Mouse (Mus musculus) megakaryocyte-erythroid progenitor cell, adult 5-6 weeks (primary cell): ENCODE results near the gene Hoxa9. TPM values are rescaled to one million over a fixed set of nuclear protein-coding genes. Genes with fewer than 3 reads are reported as not detected.

Experiments used
- ATAC-seq: replicated peaks from 2 replicates; pipeline ENCODE4 v1.8.0; 2016; ENCODE audit warnings: mild to moderate bottlenecking, inconsistent platforms; ENCODE audit not compliant: severe bottlenecking, poor library complexity, low FRiP score, low TSS enrichment
- total RNA-seq, 2 experiments: library from RNA; stranded (forward) in 1 of 2; stranded (reverse) in 1 of 2; fragments of 200-1000, 215-1000 nt in 1 of 2; fragments of >200 nt in 1 of 2; fragmentation: Nextera tagmentation in 1 of 2; gene quantifications; 2 replicates each; pipeline ENCODE4 v1.2.3; 2014 to 2017

Hoxa9 gene
- total RNA-seq, 2 experiments from 2014 or later: 9.7 to 10.3 TPM

- no peak for ATAC-seq
Measured at GRCm38 (mm10) chr6:52208072-52208867, 22.6 kb downstream of the Hoxa9 start, which contains the start of gene Hoxa6. Hoxa6 (minus strand) TSS chr6:52208722.

DNA sequence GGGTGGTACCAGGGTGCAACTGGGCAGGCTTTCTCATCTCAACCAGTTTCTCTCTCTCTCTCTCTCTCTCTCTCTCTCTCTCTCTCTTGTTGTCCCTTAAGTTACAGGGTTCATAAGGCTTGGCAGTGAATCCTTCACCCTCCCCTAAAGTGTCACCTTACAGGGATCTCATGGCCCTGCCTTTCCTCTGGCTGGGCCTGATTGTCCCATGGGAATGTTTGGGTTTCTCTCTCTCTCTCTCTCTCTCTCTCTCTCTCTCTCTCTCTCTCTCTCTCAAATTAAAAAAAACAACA lies 23.3 kb downstream of the Hoxa9 start:
- no peak for ATAC-seq

GRCm38 (mm10) chr6:52206882-52207683 lies 23.8 kb downstream of the Hoxa9 start:
- no peak for ATAC-seq

- ATAC-seq: no peak
Measured at GRCm38 (mm10) chr6:52205638-52206621, 25.0 kb downstream of the Hoxa9 start.

- no peak for ATAC-seq
Measured at GRCm38 (mm10) chr6:52205221-52205620, 25.7 kb downstream of the Hoxa9 start.

DNA sequence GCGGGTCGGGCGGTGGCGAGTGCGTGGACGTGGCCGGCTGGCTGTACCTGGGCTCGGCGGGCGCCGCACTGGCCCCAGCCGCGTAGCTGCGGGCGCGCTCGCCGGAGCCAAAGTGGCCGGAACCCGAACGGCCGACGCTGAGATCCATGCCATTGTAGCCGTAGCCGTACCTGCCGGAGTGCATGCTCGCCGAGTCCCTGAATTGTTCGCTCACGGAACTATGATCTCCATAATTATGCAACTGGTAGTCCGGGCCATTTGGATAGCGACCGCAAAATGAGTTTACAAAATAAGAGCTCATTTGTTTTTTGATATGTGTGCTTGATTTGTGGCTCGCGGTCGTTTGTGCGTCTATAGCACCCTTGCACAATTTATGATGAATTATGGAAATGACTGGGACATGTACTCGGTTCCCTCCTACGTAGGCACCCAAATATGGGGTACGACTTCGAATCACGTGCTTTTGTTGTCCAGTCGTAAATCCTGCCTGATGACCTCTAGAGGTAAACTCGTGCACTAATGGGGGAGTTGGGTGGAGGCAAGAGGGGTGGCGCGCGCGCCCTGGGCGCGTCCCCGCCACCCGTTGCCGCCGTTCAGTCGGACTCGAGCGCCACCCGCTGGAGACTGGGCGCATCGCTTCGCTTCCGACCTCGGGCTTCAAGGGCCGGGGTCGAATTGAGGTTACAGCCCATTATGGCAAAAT lies 26.7 kb downstream of the Hoxa9 start, which contains the start of gene Hoxa5:
Gene Hoxa5 (minus strand): TSS at position 538 of the 703 bp plus-strand sequence.
- ATAC-seq: no peak

- no peak for ATAC-seq
Measured at GRCm38 (mm10) chr6:52203371-52204049, 27.4 kb downstream of the Hoxa9 start.

- no peak for ATAC-seq
Measured at GRCm38 (mm10) chr6:52203121-52203370, 27.8 kb downstream of the Hoxa9 start.

GRCm38 (mm10) chr6:52202362-52203120 lies 28.3 kb downstream of the Hoxa9 start:
- ATAC-seq: no peak

GRCm38 (mm10) chr6:52201269-52201668 lies 29.6 kb downstream of the Hoxa9 start:
- ATAC-seq: no peak

- no peak for ATAC-seq
Measured at GRCm38 (mm10) chr6:52200751-52201250, 30.1 kb downstream of the Hoxa9 start.

DNA sequence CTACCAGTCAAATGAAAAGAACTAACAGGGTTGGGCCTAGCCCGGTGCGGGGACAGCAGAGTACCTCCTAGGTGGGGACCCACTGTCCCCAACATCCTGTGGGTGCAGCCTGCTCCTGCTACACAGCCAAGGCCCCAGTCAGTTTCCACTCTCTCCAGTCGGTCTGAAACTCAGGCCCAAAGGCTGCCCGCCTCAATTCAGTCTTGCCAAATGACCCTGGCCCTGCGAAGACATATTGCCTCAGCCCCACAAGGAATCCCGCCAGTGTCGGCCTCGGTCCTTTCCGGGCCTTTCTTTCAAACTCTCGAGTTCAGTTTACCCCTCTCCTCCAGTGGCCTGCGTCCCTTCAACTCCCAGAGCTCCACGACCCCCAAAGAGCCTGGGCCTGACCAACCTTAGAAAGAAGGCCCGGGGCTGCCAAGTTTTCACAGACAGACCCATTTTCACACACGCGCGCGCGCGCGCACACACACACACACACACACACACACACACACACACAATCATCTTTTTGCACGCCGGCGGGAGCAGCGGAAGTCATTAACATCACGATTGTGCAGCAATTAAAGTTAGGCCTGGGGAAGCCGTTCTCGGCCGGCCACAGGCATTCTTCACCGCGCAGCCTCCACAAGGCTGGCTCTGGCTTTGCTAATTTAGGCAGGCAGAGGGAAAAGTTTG lies 30.7 kb downstream of the Hoxa9 start:
- ATAC-seq: no peak

GRCm38 (mm10) chr6:52197271-52197670 lies 33.6 kb downstream of the Hoxa9 start:
- no peak for ATAC-seq

GRCm38 (mm10) chr6:52196811-52197210 lies 34.1 kb downstream of the Hoxa9 start:
- no peak for ATAC-seq

- ATAC-seq: no peak
Measured at GRCm38 (mm10) chr6:52194690-52195089, 36.2 kb downstream of the Hoxa9 start.

GRCm38 (mm10) chr6:52191860-52192550 lies 38.9 kb downstream of the Hoxa9 start:
- ATAC-seq: peak; percentile 82
